In genomic region chr1:58717589-58718270, GRCm38 (mm10) we compare ENCODE assay signal across 34 mouse cellular contexts. TPM values are rescaled to one million over a fixed set of nuclear protein-coding genes. Genes with fewer than 3 reads are reported as not detected.
"Had no signal": no experiment of that assay in that cellular context is flagged by ENCODE, and none has a peak within 500 bp of the region (broad histone marks: within the 10 kb centered on the region; RNA-seq: fewer than 3 reads in every experiment).

No protein-coding gene starts in this region.

- ATAC-seq: hindbrain, embryonic 16.5 days; intestine, embryonic 16.5 days; liver, embryonic 12.5 days had no signal

- H3K4me3 ChIP-seq: heart, embryonic 10.5 days; heart, embryonic 12.5 days; hindbrain, embryonic 10.5 days; hindbrain, embryonic 12.5 days; kidney, embryonic 15.5 days; layer of hippocampus, adult 2 months; left cerebral cortex, adult 2 months; limb, embryonic 10.5 days; limb, embryonic 12.5 days; liver, embryonic 12.5 days had no signal

- H3K9me3 ChIP-seq: heart, embryonic 10.5 days; heart, embryonic 12.5 days; hindbrain, embryonic 10.5 days; hindbrain, embryonic 12.5 days; kidney, embryonic 15.5 days; limb, embryonic 10.5 days; limb, embryonic 12.5 days; liver, embryonic 12.5 days had no signal

- DNase-seq: gastrocnemius, postnatal 10 days; gastrocnemius, postnatal 25 days; heart, adult 18-20 months; heart, postnatal 10 days; heart, postnatal 4 days; kidney, adult 11 months; kidney, adult 2 months; kidney, adult 9 months; kidney, postnatal 10 days; kidney, postnatal 4 days; liver had no signal

- H3K27me3 ChIP-seq: heart, embryonic 12.5 days; hindbrain, embryonic 12.5 days; kidney, embryonic 15.5 days; limb, embryonic 12.5 days; liver, embryonic 12.5 days had no signal

- H3K27ac ChIP-seq: heart, embryonic 10.5 days; hindbrain, embryonic 10.5 days; hindbrain, embryonic 12.5 days; hindbrain, embryonic 14.5 days; kidney, embryonic 15.5 days; layer of hippocampus, adult 2 months; left cerebral cortex, adult 2 months; limb, embryonic 10.5 days; limb, embryonic 12.5 days had no signal

- H3K9ac ChIP-seq: heart, embryonic 12.5 days; hindbrain, embryonic 12.5 days; hindbrain, embryonic 14.5 days; kidney, embryonic 15.5 days; limb, embryonic 12.5 days; liver, embryonic 12.5 days had no signal

- H3K4me2 ChIP-seq: heart, embryonic 12.5 days; hindbrain, embryonic 12.5 days; hindbrain, embryonic 14.5 days; kidney, embryonic 15.5 days; limb, embryonic 12.5 days; liver, embryonic 12.5 days had no signal

RNA-seq across cellular contexts. Expression of gene Als2cr12, which starts 21.9 kb away (rescaled TPM):
- total RNA-seq: gastrocnemius, adult 18-20 months; gastrocnemius, postnatal 10 days; gastrocnemius, postnatal 25 days; granulocyte monocyte progenitor cell, adult 5-6 weeks; heart, adult 18-20 months; heart, adult 8-10 months; heart, postnatal 25 days; heart, postnatal 4 days; layer of hippocampus, adult 2 months; layer of hippocampus, postnatal 25 days; left cerebral cortex, adult 2 months; left cerebral cortex, postnatal 14 days; left cerebral cortex, postnatal 36 days had no signal
- polyA plus RNA-seq: heart, embryonic 10.5 days; heart, embryonic 12.5 days; heart, embryonic 14.5 days; heart, embryonic 16.5 days; hindbrain, embryonic 10.5 days; hindbrain, embryonic 12.5 days; hindbrain, embryonic 14.5 days; hindbrain, embryonic 16.5 days; intestine, embryonic 14.5 days; kidney, embryonic 15.5 days; limb, embryonic 10.5 days; limb, embryonic 12.5 days; liver, embryonic 12.5 days had no signal
